Mouse (Mus musculus) kidney, adult 11 months (tissue): Measurements from ENCODE around the gene Fibp.
"Not testable (repeated sequence)": the region's sequence is repeated elsewhere in the genome, so short reads cannot be mapped to it uniquely, and the experiment has no call there.

Experiments used
- DNase-seq: peaks from one replicate; pipeline ENCODE4 v3.0.0; 2022

The Fibp gene

DNA sequence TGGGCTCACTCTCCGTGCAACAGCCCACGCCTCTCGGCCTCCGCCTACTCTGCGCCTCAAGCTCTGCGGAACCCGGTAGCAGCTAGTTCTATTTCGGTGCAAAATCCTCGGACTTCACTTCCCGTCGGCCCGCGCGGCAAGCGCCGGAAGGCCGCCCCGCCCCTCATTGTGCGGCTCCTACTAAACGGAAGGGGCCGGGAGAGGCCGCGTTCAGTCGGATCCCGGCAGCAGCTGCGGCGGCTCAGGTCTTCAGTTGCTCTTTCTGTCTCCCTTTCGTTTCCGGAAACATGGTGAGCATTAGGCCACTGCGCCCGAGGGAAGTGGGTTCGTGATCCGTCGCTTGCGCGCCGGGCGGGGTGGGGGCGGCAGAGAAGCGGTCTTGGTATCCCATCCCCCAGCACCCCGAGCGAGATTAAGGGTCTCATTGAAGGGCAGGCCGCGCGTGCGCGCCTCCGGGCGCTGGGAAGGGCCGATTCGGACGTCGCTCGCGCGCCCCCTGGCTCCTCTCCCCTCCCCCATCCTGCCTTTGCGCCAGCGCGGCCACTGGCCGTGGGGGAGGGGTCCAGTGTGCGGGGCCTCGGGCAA is 30.0 kb downstream of the Fibp start, which contains the start of gene Cfl1:
Gene Cfl1, plus strand, starts transcription at position 143 of the 585 bp plus-strand sequence.
- DNase-seq, result peak; percentile 95

DNA sequence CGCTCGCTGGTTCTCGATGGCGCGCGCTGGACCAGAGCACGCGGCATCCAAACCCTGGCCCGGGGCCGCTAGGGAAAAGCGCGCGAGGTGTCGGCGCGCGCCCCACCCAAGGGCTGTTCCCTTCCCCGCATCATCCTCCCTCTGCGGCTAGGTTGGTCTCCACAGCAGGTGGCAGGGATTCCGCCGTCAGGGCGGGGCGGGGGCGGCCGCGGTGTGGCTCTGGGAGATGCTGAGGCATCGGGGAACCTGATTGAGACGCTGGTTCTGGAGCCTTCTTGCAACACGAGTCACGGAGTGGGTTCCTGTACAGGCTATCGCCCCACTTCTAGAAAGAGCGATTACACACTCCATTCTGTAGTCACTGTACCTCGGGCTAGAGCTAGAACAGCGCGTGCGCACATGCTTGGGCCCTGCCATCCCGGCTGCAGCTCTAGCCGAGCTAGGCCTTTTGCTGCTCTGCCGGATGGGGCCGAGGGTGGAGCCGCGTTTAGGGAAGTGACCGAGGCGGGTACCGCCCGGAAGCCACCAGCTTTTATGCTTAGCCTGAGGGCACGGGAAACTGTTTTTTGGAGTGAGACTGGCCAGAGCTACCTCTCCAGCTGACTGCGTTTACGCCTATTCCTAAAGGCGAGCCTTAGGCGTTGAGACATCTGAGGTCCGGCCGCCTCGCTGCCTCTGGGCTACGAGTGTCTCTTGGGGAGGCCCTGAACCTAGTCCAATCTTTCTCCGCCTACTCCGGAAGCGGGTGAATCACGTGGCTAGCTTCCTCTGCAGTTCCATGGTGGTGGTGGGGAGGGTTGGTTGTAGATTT is 30.7 kb downstream of the Fibp start:
- peak; percentile 88 for DNase-seq

DNA sequence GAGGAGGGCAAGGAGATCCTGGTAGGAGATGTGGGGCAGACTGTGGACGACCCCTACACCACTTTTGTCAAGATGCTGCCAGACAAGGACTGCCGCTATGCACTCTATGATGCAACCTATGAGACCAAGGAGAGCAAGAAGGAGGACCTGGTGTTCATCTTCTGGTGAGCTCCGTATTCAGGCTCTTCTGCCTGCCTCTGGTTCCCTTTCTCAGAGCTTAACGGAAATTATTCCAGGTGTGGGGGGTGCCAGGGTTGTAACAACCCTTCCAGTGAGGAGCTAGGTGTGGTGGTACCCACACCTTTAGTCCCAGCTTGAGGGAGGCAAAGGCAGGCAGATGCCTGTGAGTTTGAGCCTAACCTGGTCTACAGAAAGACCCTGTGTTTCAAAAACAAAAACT is 32.2 kb downstream of the Fibp start:
- no peak for DNase-seq

DNA sequence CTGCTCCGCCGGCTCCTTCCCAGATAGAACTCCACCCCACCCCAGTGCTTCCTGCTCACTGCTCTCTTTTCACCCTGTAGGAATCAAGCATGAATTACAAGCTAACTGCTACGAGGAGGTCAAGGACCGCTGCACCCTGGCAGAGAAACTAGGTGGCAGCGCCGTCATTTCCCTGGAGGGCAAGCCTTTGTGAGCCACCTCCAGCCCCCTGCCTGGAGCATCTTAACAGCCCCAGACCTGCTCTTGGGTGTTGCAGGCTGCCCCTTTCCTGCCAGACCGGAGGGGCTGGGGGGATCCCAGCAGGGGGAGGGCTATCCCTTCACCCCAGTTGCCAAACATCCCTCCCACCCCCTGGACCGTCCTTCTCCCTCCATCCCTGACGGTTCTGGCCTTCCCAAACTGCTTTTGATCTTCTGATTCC is 32.9 kb downstream of the Fibp start:
- not testable (repeated sequence) for DNase-seq

DNA sequence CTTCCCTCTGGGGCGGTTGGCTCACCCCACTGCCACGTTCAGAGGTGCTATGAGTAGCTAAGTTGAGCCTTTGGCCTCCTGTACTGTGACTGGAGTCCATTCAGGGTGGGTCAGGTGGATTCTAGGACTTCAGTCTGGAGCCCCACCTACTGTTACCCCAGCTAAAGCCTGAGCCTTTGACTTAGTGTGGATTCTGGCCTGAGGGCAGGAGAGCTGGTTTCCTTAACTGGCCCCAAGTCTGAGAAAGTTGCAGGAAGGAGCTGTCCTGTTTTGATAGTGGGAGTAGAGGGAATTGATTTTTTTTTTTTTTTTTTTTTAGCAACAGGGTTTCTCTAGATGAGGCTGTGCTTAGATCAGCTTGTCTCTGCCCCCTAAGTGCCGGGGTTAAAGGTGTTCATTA is 33.9 kb downstream of the Fibp start:
- DNase-seq, result peak; percentile 68

DNA sequence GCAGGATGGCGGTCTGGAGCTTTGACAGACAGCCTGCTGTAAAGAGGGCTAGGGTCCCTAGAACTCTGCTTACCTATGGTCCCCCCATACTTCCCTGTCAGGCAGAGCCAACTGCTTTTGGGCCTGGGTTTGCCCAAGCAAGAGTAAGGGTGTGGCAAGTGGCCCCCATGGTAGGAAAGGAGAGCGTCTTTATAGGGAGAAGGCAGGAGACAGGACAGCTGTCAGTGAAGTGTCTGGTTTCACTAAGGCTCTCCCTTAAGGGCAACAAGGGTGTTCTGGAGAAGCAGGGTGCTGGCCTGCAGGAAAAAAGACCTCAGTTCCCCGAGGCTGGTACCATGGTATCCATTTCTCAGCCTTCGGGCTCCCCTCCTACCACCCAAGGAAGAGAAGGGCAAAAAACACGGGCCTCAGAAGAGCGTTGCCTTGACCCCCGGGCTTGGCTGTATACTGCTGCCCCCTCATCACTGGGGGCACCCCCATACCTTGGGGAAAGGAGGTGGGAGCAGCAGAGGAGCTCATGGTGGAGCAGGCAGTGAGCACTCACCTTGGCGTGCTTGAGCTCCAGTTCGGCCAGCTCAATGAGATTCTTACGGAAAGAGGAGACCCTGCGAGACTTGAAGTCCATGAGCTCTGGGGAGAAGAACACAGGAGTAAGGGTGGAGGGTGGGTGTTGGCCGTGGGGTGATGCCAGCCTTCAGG is 35.1 kb downstream of the Fibp start:
- no peak for DNase-seq

DNA sequence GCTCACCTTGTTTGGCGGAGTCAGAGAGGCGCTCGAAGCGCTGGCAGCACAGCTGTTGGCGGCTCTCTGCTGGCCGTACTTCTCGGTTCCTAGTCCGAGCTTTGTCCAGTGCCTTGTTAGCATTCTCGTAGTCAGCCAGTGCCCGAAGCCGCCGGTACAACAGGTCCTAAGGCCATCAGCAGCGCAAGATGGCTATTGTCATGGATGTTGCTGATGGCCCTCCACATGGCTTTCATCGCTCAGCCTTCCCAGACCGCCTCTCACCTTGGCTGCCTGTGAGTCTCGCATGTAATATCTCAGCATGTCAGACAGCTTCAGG is 35.6 kb downstream of the Fibp start:
- DNase-seq, result no peak

DNA sequence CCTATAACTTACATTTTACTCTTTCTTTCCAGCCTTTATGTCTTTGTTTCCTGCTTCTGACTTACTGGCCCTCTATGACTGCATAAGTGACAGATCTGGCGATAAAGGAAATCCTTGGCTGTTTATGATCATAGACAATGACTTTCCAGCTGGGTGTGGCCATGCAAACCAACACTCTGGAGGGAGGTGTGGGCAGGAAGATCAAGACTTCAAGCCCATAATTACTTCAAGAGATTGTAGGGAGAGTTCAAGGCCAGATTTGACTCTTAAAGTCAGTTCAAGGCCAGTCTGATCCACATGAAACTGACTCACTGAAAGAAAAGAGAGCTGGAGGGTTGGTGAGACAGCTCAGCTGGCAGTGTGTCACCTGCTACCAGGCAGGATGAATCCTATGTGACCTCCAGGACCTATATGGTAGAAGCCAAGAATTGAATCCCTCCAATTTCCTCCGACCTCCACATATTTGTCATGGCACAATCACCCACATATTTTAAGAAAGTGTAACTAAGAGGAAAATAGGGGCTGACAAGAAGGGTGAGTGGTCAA is 40.0 kb downstream of the Fibp start:
- no peak for DNase-seq

DNA sequence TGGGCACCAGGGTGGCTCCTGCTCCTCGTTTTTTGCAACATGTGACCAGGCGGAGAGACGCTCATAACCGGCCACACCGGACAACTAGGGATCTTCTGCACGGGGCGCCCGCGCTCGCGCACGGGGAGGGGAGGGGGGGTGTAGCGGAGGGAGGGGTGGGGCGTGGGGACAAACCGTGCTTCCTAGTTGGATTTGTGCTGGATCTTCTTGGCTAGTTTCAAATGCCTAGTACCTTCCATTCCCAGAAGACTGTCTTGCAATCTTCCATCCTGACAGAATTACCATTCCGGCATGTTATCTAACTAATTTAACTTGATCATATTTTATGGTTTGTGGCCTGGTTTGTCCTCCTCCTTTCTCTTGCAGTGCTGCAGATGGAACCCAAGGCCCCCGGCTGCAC is 43.3 kb downstream of the Fibp start, which contains the start of gene 1700020D05Rik:
Gene 1700020D05Rik, minus strand, starts transcription at position 101 of the 400 bp plus-strand sequence.
- no peak for DNase-seq

DNA sequence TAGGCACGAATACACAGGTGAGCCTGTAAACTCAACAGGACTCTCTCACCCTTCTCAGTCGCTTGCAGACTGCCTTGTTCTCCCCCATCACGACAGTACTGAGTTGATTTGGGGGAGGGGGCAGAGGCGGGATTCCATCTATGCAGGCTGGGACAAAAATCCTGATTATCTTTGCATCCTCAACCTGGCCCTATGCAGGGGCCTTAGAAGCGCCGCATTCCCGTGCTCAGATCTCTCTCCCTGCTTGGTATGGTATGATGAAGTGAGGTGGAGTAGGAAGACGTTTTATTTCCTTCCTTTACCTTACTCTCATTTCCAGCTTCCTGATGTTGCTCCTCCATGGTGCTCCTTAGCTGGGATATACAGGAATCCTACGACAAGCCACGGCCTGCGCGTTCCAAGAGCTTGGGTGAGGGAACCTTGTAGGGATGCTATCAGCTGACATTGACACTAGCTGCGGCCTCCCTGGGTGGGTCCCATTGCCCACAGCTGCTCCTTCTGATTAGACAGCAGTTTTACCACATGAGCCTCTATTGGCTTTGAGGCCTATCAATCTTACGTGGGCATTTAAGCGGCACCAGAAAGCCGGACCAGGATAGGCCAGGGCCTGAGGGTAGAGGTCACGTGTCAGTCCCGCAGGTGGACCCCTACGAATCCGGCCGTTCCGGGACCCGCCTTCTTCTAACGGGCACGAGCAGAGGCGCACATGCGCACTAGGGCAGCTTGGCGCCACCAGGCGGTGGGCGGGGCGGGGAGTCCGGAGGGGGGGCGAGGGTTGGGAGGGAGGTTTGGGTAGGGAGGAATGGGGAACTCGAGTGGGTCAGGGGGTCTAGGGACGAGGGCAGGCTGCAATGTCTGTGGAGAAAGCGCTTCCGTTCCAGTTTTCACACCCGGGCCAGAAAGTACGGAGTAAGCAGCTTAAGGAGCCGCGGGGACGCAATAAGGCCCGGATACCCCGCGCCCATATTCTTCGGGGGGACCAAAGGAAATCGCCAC is 49.9 kb downstream of the Fibp start, which contains the start of gene Snx32:
Gene Snx32, minus strand, starts transcription at position 508 of the 996 bp plus-strand sequence.
- DNase-seq, result peak; percentile 99

DNA sequence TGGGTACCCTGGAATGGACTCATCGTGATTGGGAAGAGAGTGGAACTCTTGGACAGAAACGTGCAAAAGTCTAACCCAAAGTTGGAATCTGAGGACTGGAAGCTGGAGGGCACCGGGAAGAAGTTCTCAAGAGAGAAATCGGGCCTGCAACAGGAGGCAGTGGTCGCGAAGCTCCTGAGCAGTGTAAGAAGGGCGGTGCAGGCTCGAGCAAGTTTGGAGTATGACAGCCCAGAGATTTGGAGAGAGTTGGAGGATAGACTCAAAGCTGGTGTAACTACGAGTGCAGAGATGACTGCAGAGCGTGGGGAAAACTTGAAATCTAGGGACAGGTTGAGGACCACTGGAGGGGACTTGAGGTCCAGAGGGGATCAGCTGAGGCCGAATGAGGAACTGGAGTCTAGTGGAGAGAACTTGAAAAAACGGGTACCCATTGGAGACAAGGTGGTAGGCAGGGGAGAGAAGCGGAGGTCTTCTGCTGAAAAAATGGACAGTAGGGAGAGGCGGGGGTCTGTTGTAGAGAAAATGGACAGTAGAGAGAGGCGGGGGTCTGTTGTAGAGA is 50.7 kb downstream of the Fibp start:
- no peak for DNase-seq

DNA sequence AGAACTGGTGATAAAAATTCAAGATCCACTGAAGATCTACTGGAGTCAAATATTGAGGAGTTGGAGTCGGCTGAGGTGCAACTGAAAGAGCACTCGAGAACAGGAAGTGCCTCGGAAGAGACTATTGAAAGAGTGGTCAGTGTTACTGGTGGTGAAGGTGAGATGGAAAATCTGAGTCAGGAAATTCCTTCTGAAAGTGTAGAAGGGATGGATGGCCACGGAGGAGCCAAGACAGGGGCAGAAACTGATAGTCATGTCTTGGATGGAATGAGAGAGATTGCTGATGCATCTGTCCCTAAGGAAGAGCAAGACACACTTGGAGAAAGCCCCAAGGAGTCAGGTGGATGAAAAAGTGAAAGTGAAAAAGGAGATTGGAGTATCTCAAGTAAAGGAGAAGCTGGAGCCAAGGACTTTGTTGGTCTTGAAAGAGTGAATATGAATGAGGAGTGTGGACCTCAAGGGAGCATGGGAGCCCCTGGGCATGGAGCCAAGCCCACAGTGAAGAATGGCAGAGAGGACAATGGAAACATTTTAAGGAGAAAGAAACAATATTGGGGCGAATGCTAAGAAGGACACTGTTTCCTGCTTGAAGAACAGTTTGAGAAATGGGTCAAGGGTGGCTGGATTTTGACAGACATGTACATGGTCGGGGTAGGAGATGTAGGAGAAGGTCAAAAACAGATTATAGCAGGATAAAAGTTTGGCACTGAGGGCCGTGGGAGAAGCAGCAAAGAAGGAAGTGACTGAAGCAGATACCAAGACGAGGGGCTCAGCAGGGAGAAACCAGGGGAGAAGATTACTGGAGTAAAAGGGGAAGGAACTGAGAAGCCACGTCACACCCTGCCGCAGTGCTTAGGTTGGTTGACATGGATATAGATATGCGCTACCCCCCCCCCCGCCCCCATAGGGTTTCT is 51.9 kb downstream of the Fibp start:
- no peak for DNase-seq

DNA sequence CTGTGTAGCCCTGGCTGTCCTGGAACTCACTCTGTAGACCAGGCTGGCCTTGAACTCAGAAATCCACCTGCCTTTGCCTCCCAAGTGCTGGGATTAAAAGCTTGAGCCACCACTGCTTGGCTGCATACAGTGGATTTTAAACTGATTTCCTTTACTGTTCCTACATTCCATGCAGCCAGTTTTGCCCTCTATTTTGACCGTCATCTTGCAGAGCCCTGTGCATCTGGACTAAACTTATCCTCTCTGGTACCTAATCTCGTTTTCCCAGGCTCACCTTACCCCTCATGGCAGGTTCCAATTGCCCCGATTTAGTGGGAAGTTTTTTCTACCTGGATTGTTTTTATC is 52.6 kb downstream of the Fibp start:
- DNase-seq, result no peak
